In the genomic region with DNA sequence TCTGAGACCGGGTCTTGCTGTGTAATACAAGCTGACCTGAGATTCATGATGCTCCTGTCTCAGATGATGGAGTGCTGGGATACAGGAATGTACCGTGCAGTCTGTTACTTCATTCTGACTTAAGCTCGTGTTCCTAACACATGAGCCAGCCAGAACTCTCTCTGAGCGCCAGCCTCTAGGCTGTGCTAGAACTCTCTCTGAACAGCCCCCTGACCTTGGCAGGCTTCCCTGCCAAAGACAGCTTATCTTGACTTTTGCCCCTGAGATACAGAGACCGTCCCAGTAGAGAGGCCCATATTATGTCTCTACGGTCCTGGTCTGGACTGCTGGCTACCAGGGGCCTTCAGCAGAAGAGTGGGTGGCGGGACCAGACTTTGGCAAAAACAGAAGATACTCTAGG, we compare ENCODE assay signal across 14 mouse cellular contexts.
A peak's percentile ranks its signal among the peaks of the same experiment; 100 is the strongest.
DNase-seq lines count a peak whose midpoint lies in the region; ATAC-seq and TF ChIP-seq lines count a peak whose summit lies in the region.
"Had no signal": no experiment of that assay in that cellular context is flagged by ENCODE, and none has a peak within 500 bp of the region (broad histone marks: within the 10 kb centered on the region; RNA-seq: fewer than 3 reads in every experiment).

No protein-coding gene starts in this region.

- intact Hi-C loops in heart, adult 2 months (cut with DNase I) = no loop called here
- intact Hi-C loops in heart, postnatal 14 days (cut with DNase I) = no loop called here

- TF ChIP-seq CTCF in heart, adult 2 months (IDR thresholded peaks at IDR 0.05) = no peak
- 0 out of 2 replicates have a peak, but pooled peaks have one; percentile 12 for TF ChIP-seq CTCF in hindbrain, postnatal 0 days (IDR thresholded peaks at IDR 0.05; ENCODE audit: low read depth)

- H3K27ac ChIP-seq in heart, adult 2 months = peak overlapping the region; percentile 65
- no peak overlapping the region for H3K27ac ChIP-seq in hindbrain, postnatal 0 days
- H3K27ac ChIP-seq in hindbrain, embryonic 11.5 days (ENCODE audit: low read depth, low read length) = no peak overlapping the region

- peaks cover 6% of the 10 kb centered on the region for H3K4me1 ChIP-seq in heart, adult 2 months (ENCODE audit: control insufficient read depth, insufficient read depth, low read length)
- peaks cover 40% of the 10 kb centered on the region for H3K4me1 ChIP-seq in hindbrain, postnatal 0 days (ENCODE audit: insufficient read depth, low read length)
- 0 out of 2 replicates have a peak, but pooled peaks cover 4% of the 10 kb centered on the region for H3K4me1 ChIP-seq in hindbrain, embryonic 11.5 days (replicated peaks; ENCODE audit: control insufficient read depth, insufficient read depth, low read length)

- no peak for TF ChIP-seq EP300 in heart, adult 2 months (IDR thresholded peaks at IDR 0.05; ENCODE audit: insufficient read depth, low read depth, low read length)

- no peak for DNase-seq in heart, adult 2 months
- no peak for DNase-seq in heart, postnatal 14 days
- no peak for DNase-seq in hindbrain, postnatal 0 days (ENCODE audit: low spot score)
- no peak for DNase-seq in hindbrain, embryonic 11.5 days (ENCODE audit: low spot score)
- DNase-seq in NIH3T3 (ENCODE audit: low read depth) = peak; percentile 34
- DNase-seq in adrenal gland, postnatal 25 days = peak; percentile 37
- DNase-seq in cerebellum, adult 11-12 months = no peak
- DNase-seq: cerebellum, adult 11 months; left cerebral cortex, postnatal 4 days; lung, postnatal 4 days; right cerebral cortex, postnatal 4 days; thymus, adult 2 months had no signal

- ATAC-seq in hindbrain, postnatal 0 days = no peak
- ATAC-seq in hindbrain, embryonic 11.5 days (ENCODE audit: low FRiP score) = no peak
- no peak for ATAC-seq in monocyte, adult 5-6 weeks (replicated peaks; ENCODE audit: insufficient number of reproducible peaks, low FRiP score, low TSS enrichment, poor library complexity, severe bottlenecking)
- ATAC-seq: midbrain, embryonic 13.5 days had no signal

- H3K9ac ChIP-seq in heart, adult 2 months (ENCODE audit: low read depth, low read length) = no peak overlapping the region
- H3K9ac ChIP-seq in hindbrain, postnatal 0 days (replicated peaks; ENCODE audit: low read length) = no peak overlapping the region
- H3K9ac ChIP-seq in hindbrain, embryonic 11.5 days (ENCODE audit: low read depth, low read length) = no peak overlapping the region
- H3K9ac ChIP-seq: midbrain, embryonic 13.5 days had no signal

- WGBS in heart, adult 2 months = 71% methylated on average over 7 of the region's 7 CpGs
- WGBS in hindbrain, postnatal 0 days = 69% methylated on average over 7 of the region's 7 CpGs
- WGBS in hindbrain, embryonic 11.5 days = 87% methylated on average over 7 of the region's 7 CpGs

- H3K4me2 ChIP-seq in hindbrain, postnatal 0 days (ENCODE audit: low read depth, low read length) = no peak overlapping the region
- H3K4me2 ChIP-seq in hindbrain, embryonic 11.5 days (replicated peaks; ENCODE audit: low read depth, low read length) = no peak overlapping the region
- H3K4me2 ChIP-seq: midbrain, embryonic 13.5 days had no signal

- no peak overlapping the region for H3K4me3 ChIP-seq in heart, adult 2 months
- no peak overlapping the region for H3K4me3 ChIP-seq in hindbrain, postnatal 0 days (ENCODE audit: low read length)
- no peak overlapping the region for H3K4me3 ChIP-seq in hindbrain, embryonic 11.5 days (ENCODE audit: low read depth, low read length)
- H3K4me3 ChIP-seq: midbrain, embryonic 13.5 days had no signal

- H3K79me2 ChIP-seq in heart, adult 2 months (replicated peaks; ENCODE audit: control insufficient read depth, insufficient read depth, low read length) = no peaks in the 10 kb centered on the region

- H3K27me3 ChIP-seq in heart, adult 2 months (ENCODE audit: control insufficient read depth, insufficient read depth, low read length) = no peaks in the 10 kb centered on the region
- H3K27me3 ChIP-seq in hindbrain, postnatal 0 days (ENCODE audit: insufficient read depth, low read length) = no peaks in the 10 kb centered on the region
- H3K27me3 ChIP-seq in hindbrain, embryonic 11.5 days (ENCODE audit: control insufficient read depth, insufficient read depth, low read length) = no peaks in the 10 kb centered on the region
- H3K27me3 ChIP-seq: midbrain, embryonic 13.5 days had no signal

- TF ChIP-seq POLR2A in heart, adult 2 months (IDR thresholded peaks at IDR 0.05; ENCODE audit: insufficient read depth, low read depth, low read length) = no peak

- H3K36me3 ChIP-seq in heart, adult 2 months (ENCODE audit: control insufficient read depth, insufficient read depth, low read length) = no peaks in the 10 kb centered on the region
- H3K36me3 ChIP-seq in hindbrain, postnatal 0 days (ENCODE audit: insufficient read depth, low read length) = no peaks in the 10 kb centered on the region
- no peaks in the 10 kb centered on the region for H3K36me3 ChIP-seq in hindbrain, embryonic 11.5 days (ENCODE audit: control insufficient read depth, insufficient read depth, low read length)
- H3K36me3 ChIP-seq: midbrain, embryonic 13.5 days had no signal

- no peaks in the 10 kb centered on the region for H3K9me3 ChIP-seq in hindbrain, postnatal 0 days (ENCODE audit: low read length)
- no peaks in the 10 kb centered on the region for H3K9me3 ChIP-seq in hindbrain, embryonic 11.5 days (ENCODE audit: control insufficient read depth, low read length)
- H3K9me3 ChIP-seq: midbrain, embryonic 13.5 days had no signal

Comparison
In these comparisons a context has a peak if more than half of its experiments do, and no peak if none do; other contexts are left out.
1. DNase-seq: peak in NIH3T3 (single experiment) and adrenal gland, postnatal 25 days (single experiment); none in heart, adult 2 months (0 of 2), heart, postnatal 14 days (0 of 2), hindbrain, postnatal 0 days (single experiment), hindbrain, embryonic 11.5 days (single experiment) and cerebellum, adult 11-12 months (single experiment).